Mouse (Mus musculus) kidney, postnatal 0 days (tissue): ENCODE data around the gene Dtx3. TPM values are rescaled to one million over a fixed set of nuclear protein-coding genes. Genes with fewer than 3 reads are reported as not detected.

ENCODE experiments used
- ATAC-seq: fragments of 200-750 bp; cut with Nextera tagmentation; replicated peaks from 2 replicates; pipeline ENCODE4 v1.8.0; 2017; ENCODE audit warnings: low read depth, moderate number of reproducible peaks, moderate TSS enrichment, moderate library complexity; ENCODE audit not compliant: low FRiP score
- DNase-seq: peaks from one replicate; pipeline ENCODE4 v3.0.0-alpha.2; 2016; ENCODE audit warnings: low spot score
- H3K27ac ChIP-seq: fragments of 300-500 bp; sonication (generic); 2 replicates; pipeline ENCODE4 v1.5.1; 2014; ENCODE audit warnings: mild to moderate bottlenecking
- H3K27me3 ChIP-seq: fragments of 300-500 bp; sonication (generic); 2 replicates; pipeline ENCODE4 v1.6.1; 2014; ENCODE audit warnings: low read length, mixed read lengths; ENCODE audit not compliant: insufficient read depth
- H3K36me3 ChIP-seq: fragments of 300-500 bp; sonication (generic); 2 replicates; pipeline ENCODE4 v1.6.1; 2014; ENCODE audit warnings: low read length, mixed read lengths; ENCODE audit not compliant: insufficient read depth
- H3K4me1 ChIP-seq: fragments of 300-500 bp; sonication (generic); replicated peaks from 2 replicates; pipeline ENCODE4 v1.6.1; 2014; ENCODE audit warnings: antibody characterized with exemption, low read length, mixed read lengths; ENCODE audit not compliant: insufficient read depth
- H3K4me2 ChIP-seq: fragments of 300-500 bp; sonication (generic); 2 replicates; pipeline ENCODE4 v1.6.1; 2014; ENCODE audit warnings: mild to moderate bottlenecking, low read length, moderate library complexity, mixed read lengths
- H3K4me3 ChIP-seq: fragments of 300-500 bp; sonication (generic); replicated peaks from 2 replicates; pipeline ENCODE4 v1.5.1; 2014; ENCODE audit warnings: low read depth, low read length
- H3K9ac ChIP-seq: fragments of 300-500 bp; sonication (generic); 2 replicates; pipeline ENCODE4 v1.6.1; 2014; ENCODE audit warnings: low read depth, low read length
- H3K9me3 ChIP-seq: fragments of 300-500 bp; sonication (generic); replicated peaks from 2 replicates; pipeline ENCODE4 v1.6.1; 2016; ENCODE audit warnings: low read length, inconsistent platforms, mixed read lengths
- CTCF ChIP-seq: IDR thresholded peaks from 2 replicates; pipeline ENCODE4 v1.5.1; 2016; ENCODE audit warnings: antibody characterized with exemption, low read depth, mild to moderate bottlenecking, moderate library complexity
- whole genome bisulfite sequencing: fragments of 180-500 bp; shearing (Covaris S2); extraction: QIAGEN DNeasy Blood & Tissue Kit; methylation state at CpG from one replicate; pipeline ENCODE4 v1.1.7; 2014; 5-methylcytosine and 5-hydroxymethylcytosine counted together
- polyA plus RNA-seq: library from polyadenylated mRNA; unstranded; fragments of >200 nt; fragmentation: Nextera tagmentation; extraction: Ambion mirVana; gene quantifications from 2 replicates; pipeline ENCODE4 v1.2.1, GENCODE M21; 2015

Dtx3 gene
- polyA plus RNA-seq, 1 experiment from 2014 or later: 85.1 TPM

GRCm38 (mm10) chr10:127216456-127216855 is 20.9 kb upstream of the Dtx3 start:
- 96% methylated on average over 11 of the region's 11 CpGs for WGBS
- no peaks in the 10 kb centered on the region for H3K27me3 ChIP-seq
- no peaks in the 10 kb centered on the region for H3K9me3 ChIP-seq
- H3K4me3 ChIP-seq: no peak overlapping the region
- no peaks in the 10 kb centered on the region for H3K4me1 ChIP-seq
- H3K9ac ChIP-seq: no peak overlapping the region
- TF ChIP-seq CTCF: no peak
- H3K4me2 ChIP-seq: no peak overlapping the region
- no peak overlapping the region for H3K27ac ChIP-seq
- DNase-seq: no peak
- H3K36me3 ChIP-seq: no peaks in the 10 kb centered on the region
- no peak for ATAC-seq

GRCm38 (mm10) chr10:127214422-127214803 is 18.9 kb upstream of the Dtx3 start:
- Histone ChIP-seq H3K27me3 (no peaks in the 10 kb centered on the region), H3K9ac (no peak overlapping the region), H3K4me3 (no peak overlapping the region), H3K27ac (no peak overlapping the region), H3K36me3 (no peaks in the 10 kb centered on the region), H3K4me2 (no peak overlapping the region), H3K9me3 (no peaks in the 10 kb centered on the region), H3K4me1 (peaks cover 7% of the 10 kb centered on the region; the same call in 1 of the 2 replicates)
- no peak for TF ChIP-seq CTCF
- no peak for ATAC-seq
- DNase-seq: no peak
- WGBS: 42% methylated on average over 1 of the region's 1 CpGs

GRCm38 (mm10) chr10:127213704-127214421 is 18.3 kb upstream of the Dtx3 start:
- 68% methylated on average over 13 of the region's 13 CpGs for WGBS
- no peak for TF ChIP-seq CTCF
- Histone ChIP-seq H3K27me3 (no peaks in the 10 kb centered on the region), H3K4me3 (no peak overlapping the region), H3K9me3 (no peaks in the 10 kb centered on the region), H3K27ac (no peak overlapping the region), H3K4me1 (peaks cover 7% of the 10 kb centered on the region; the same call in 1 of the 2 replicates), H3K9ac (no peak overlapping the region), H3K36me3 (no peaks in the 10 kb centered on the region), H3K4me2 (no peak overlapping the region)
- DNase-seq (no peak), ATAC-seq (no peak)

GRCm38 (mm10) chr10:127213272-127213671 is 17.7 kb upstream of the Dtx3 start:
- Histone ChIP-seq H3K4me2 (no peak overlapping the region), H3K9ac (no peak overlapping the region), H3K36me3 (peaks cover 5% of the 10 kb centered on the region; the same call in 1 of the 2 replicates), H3K9me3 (no peaks in the 10 kb centered on the region), H3K4me1 (peaks cover 7% of the 10 kb centered on the region; the same call in 1 of the 2 replicates), H3K4me3 (no peak overlapping the region), H3K27me3 (no peaks in the 10 kb centered on the region), H3K27ac (no peak overlapping the region)
- WGBS: 76% methylated on average over 8 of the region's 8 CpGs
- no peak for TF ChIP-seq CTCF
- ATAC-seq: no peak
- DNase-seq: no peak

- peak within 1 kb of the TSS; percentile 87 for H3K9ac ChIP-seq
- peak within 1 kb of the TSS; percentile 94 for H3K27ac ChIP-seq
- DNase-seq: peak; percentile 86
- H3K27me3 ChIP-seq: no peaks in the 10 kb centered on the region
- peak; percentile 96 for ATAC-seq
- H3K4me2 ChIP-seq: peak within 1 kb of the TSS; percentile 94
- TF ChIP-seq CTCF: no peak
- H3K9me3 ChIP-seq: no peaks in the 10 kb centered on the region
- peaks cover 16% of the 10 kb centered on the region for H3K36me3 ChIP-seq
- H3K4me1 ChIP-seq: peaks cover 7% of the 10 kb centered on the region; the same call in 1 of the 2 replicates
- peak within 1 kb of the TSS; percentile 82 for H3K4me3 ChIP-seq
- under 1% methylated on average over 42 of the region's 47 CpGs for WGBS
These were observed 15.9 kb upstream of the Dtx3 start, which contains the start of gene Pip4k2c for GRCm38 (mm10) chr10:127211414-127211854. Gene Pip4k2c, minus strand, starts transcription at chr10:127211585.

- Histone ChIP-seq H3K27me3 (no peaks in the 10 kb centered on the region), H3K4me3 (peak overlapping the region; percentile 82), H3K27ac (peak overlapping the region; percentile 94), H3K36me3 (peaks cover 17% of the 10 kb centered on the region), H3K4me1 (peaks cover 7% of the 10 kb centered on the region; the same call in 1 of the 2 replicates), H3K4me2 (peak overlapping the region; percentile 94), H3K9me3 (no peaks in the 10 kb centered on the region), H3K9ac (peak overlapping the region; percentile 87)
- no peak for TF ChIP-seq CTCF
- peak; percentile 93 for ATAC-seq
- under 1% methylated on average over 25 of the region's 25 CpGs for WGBS
- DNase-seq: peak; percentile 81
These were observed 15.5 kb upstream of the Dtx3 start for GRCm38 (mm10) chr10:127210961-127211405.
